Mouse (Mus musculus): Measurements from ENCODE around the gene Treml1. TPM values are rescaled to one million over a fixed set of nuclear protein-coding genes. Genes with fewer than 3 reads are reported as not detected.

The Treml1 gene
- not detected for polyA plus RNA-seq (2017; shearing (Covaris generic))

GRCm38 (mm10) chr17:48359616-48360015, at the start of gene Treml1:
Gene Treml1 (plus strand): TSS chr17:48359916.

GRCm38 (mm10) chr17:48315905-48316579, 43.7 kb upstream of the Treml1 start, which contains the start of gene B430306N03Rik:
Gene B430306N03Rik (plus strand): TSS chr17:48316141.

GRCm38 (mm10) chr17:48346231-48346630, 13.5 kb upstream of the Treml1 start, which contains the start of gene Trem2:
Gene Trem2 (plus strand): TSS chr17:48346401.

GRCm38 (mm10) chr17:48409380-48410298, 49.9 kb downstream of the Treml1 start, which contains the start of the genes Nfya and Oard1:
Gene Nfya (minus strand): TSS chr17:48409906.
Gene Oard1 (plus strand): TSS chr17:48410014.

Other genes starting within 250 kb of the Treml1 start
- gene 9830107B12Rik, start 213.6 kb upstream of the Treml1 start, polyA plus RNA-seq (2017; shearing (Covaris generic)) = not detected
- not detected for gene A530064D06Rik, start 192.6 kb upstream of the Treml1 start, polyA plus RNA-seq (2017; shearing (Covaris generic))
- gene Trem1, start 127.1 kb upstream of the Treml1 start, polyA plus RNA-seq (2017; shearing (Covaris generic)) = not detected
- gene Trem3, start 112.1 kb upstream of the Treml1 start, polyA plus RNA-seq (2017; shearing (Covaris generic)) = not detected
- 1.6 TPM for gene Treml4, start 95.6 kb upstream of the Treml1 start, polyA plus RNA-seq (2017; shearing (Covaris generic))
- gene Treml2, start 60.4 kb upstream of the Treml1 start, polyA plus RNA-seq (2017; shearing (Covaris generic)) = 28.8 TPM
- 6.3 TPM for gene B430306N03Rik, start 43.8 kb upstream of the Treml1 start, polyA plus RNA-seq (2017; shearing (Covaris generic))
- not detected for gene Trem2, start 13.5 kb upstream of the Treml1 start, polyA plus RNA-seq (2017; shearing (Covaris generic))
- 6.2 TPM for gene Nfya, start 50.0 kb downstream of the Treml1 start, polyA plus RNA-seq (2017; shearing (Covaris generic))
- 100 TPM for gene Oard1, start 50.1 kb downstream of the Treml1 start, polyA plus RNA-seq (2017; shearing (Covaris generic))
- 8.5 TPM for gene Apobec2, start 73.0 kb downstream of the Treml1 start, polyA plus RNA-seq (2017; shearing (Covaris generic))
- not detected for gene Tspo2, start 91.6 kb downstream of the Treml1 start, polyA plus RNA-seq (2017; shearing (Covaris generic))
- 38.9 TPM for gene Unc5cl, start 95.0 kb downstream of the Treml1 start, polyA plus RNA-seq (2017; shearing (Covaris generic))